Mouse (Mus musculus) cerebellum, adult 18-20 months (tissue): ENCODE data around the gene Capg.
A peak's percentile ranks its signal among the peaks of the same experiment; 100 is the strongest.
"Not testable (repeated sequence)": the region's sequence is repeated elsewhere in the genome, so short reads cannot be mapped to it uniquely, and the experiment has no call there.

Experiments used
- DNase-seq, 2 experiments: peaks; one replicate each; pipeline ENCODE4 v3.0.0; 2021

Capg gene

GRCm38 (mm10) chr6:72533555-72533954, 10.6 kb upstream of the Capg start:
- DNase-seq, result not testable (repeated sequence)

GRCm38 (mm10) chr6:72534035-72534809, 10.0 kb upstream of the Capg start:
- DNase-seq, result peak; percentile 52 to 71

GRCm38 (mm10) chr6:72535165-72535564, 9.0 kb upstream of the Capg start:
- DNase-seq, result peak; percentile 68 to 78

- DNase-seq, result peak; percentile 19 to 34
Measured at GRCm38 (mm10) chr6:72537998-72538500, 6.1 kb upstream of the Capg start.

- DNase-seq, result peak; percentile 88 to 97
Measured at GRCm38 (mm10) chr6:72538562-72539031, 5.6 kb upstream of the Capg start.

GRCm38 (mm10) chr6:72543265-72543850, 833 bp upstream of the Capg start:
- no peak for DNase-seq

GRCm38 (mm10) chr6:72545377-72545776, 1.2 kb downstream of the Capg start:
- no peak for DNase-seq

- no peak for DNase-seq
Measured at GRCm38 (mm10) chr6:72547121-72547520, 2.9 kb downstream of the Capg start.

- DNase-seq, result no peak
Measured at GRCm38 (mm10) chr6:72547862-72548261, 3.7 kb downstream of the Capg start.

GRCm38 (mm10) chr6:72549041-72549580, 4.9 kb downstream of the Capg start:
- no peak for DNase-seq

- DNase-seq, result no peak
Measured at GRCm38 (mm10) chr6:72550025-72550424, 5.8 kb downstream of the Capg start.

- no peak for DNase-seq
Measured at GRCm38 (mm10) chr6:72550503-72551100, 6.4 kb downstream of the Capg start.

- DNase-seq, result peak; percentile 29 to 44
Measured at GRCm38 (mm10) chr6:72552171-72553078, 8.2 kb downstream of the Capg start.

GRCm38 (mm10) chr6:72553079-72553412, 8.9 kb downstream of the Capg start:
- DNase-seq, result no peak

- DNase-seq, result no peak
Measured at GRCm38 (mm10) chr6:72560801-72561200, 16.6 kb downstream of the Capg start.

- DNase-seq, result no peak
Measured at GRCm38 (mm10) chr6:72562486-72562885, 18.3 kb downstream of the Capg start.

GRCm38 (mm10) chr6:72562894-72563293, 18.7 kb downstream of the Capg start:
- no peak for DNase-seq

- DNase-seq, result no peak
Measured at GRCm38 (mm10) chr6:72565506-72565905, 21.3 kb downstream of the Capg start.

GRCm38 (mm10) chr6:72566044-72566443, 21.9 kb downstream of the Capg start:
- DNase-seq, result peak; percentile 85 to 88

- no peak for DNase-seq
Measured at GRCm38 (mm10) chr6:72567508-72567907, 23.3 kb downstream of the Capg start.

GRCm38 (mm10) chr6:72568736-72569135, 24.5 kb downstream of the Capg start:
- no peak for DNase-seq

GRCm38 (mm10) chr6:72570644-72571397, 26.6 kb downstream of the Capg start:
- DNase-seq, result no peak
